Mouse (Mus musculus) E14TG2a.4 (cell line): ENCODE measurements around the gene Fem1b.

ENCODE experiments used
- H3K27me3 ChIP-seq: 2 replicates; pipeline ENCODE4 v1.6.1; 2014; ENCODE audit warnings: low read length, control low read depth; ENCODE audit not compliant: insufficient read depth
- H3K36me3 ChIP-seq: 2 replicates; pipeline ENCODE4 v1.6.1; 2014; ENCODE audit warnings: low read length, control low read depth; ENCODE audit not compliant: insufficient read depth
- H3K4me1 ChIP-seq: replicated peaks from 2 replicates; pipeline ENCODE4 v1.6.1; 2014; ENCODE audit warnings: low read depth, low read length, control low read depth
- H3K4me3 ChIP-seq: replicated peaks from 2 replicates; pipeline ENCODE4 v1.5.1; 2014; ENCODE audit warnings: mild to moderate bottlenecking, low read length
- H3K9me3 ChIP-seq: 2 replicates; pipeline ENCODE4 v1.6.1; 2014; ENCODE audit warnings: low read length, control low read depth
- CTCF ChIP-seq: conservative IDR thresholded peaks from 2 replicates; pipeline ENCODE4 v1.5.1; 2014; ENCODE audit warnings: low read length
- NANOG ChIP-seq: IDR thresholded peaks from 2 replicates; pipeline ENCODE4 v1.6.1; 2014; ENCODE audit warnings: borderline replicate concordance, low read length, mixed read lengths
- POU5F1 ChIP-seq: IDR thresholded peaks from 2 replicates; pipeline ENCODE4 v1.6.1; 2014; ENCODE audit warnings: low read length, borderline replicate concordance

Gene Fem1b

GRCm38 (mm10) chr9:62778721-62779120 lies 33.0 kb downstream of the Fem1b start:
- no peaks in the 10 kb centered on the region for H3K36me3 ChIP-seq
- H3K4me3 ChIP-seq = peak overlapping the region; percentile 37; the same call in 1 of the 2 replicates
- no peaks in the 10 kb centered on the region for H3K9me3 ChIP-seq
- H3K27me3 ChIP-seq = no peaks in the 10 kb centered on the region
- no peak for TF ChIP-seq POU5F1
- no peak for TF ChIP-seq NANOG
- no peak for TF ChIP-seq CTCF
- peaks cover 49% of the 10 kb centered on the region for H3K4me1 ChIP-seq

DNA sequence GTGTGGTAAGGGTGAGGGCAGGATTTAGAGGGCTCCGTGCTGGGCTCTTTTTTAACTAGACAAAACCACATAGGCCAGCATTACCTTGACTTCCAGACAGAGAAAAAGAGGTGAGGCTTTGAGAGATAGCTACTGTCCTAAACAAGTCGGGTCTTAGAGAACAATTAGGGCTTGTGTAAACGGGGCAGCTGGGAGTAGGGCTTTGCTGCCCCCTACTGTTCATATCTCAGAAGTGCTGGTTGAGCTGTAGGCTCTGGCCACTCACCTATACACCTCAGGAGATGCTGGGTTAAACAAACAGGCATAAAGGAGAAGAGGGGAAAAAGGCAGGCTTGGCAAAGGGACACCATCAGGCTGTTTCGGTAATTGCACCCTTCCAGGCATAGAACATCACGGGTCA lies 34.3 kb downstream of the Fem1b start:
- no peaks in the 10 kb centered on the region for H3K9me3 ChIP-seq
- no peaks in the 10 kb centered on the region for H3K36me3 ChIP-seq
- TF ChIP-seq CTCF (peak; percentile 90), POU5F1 (no peak)
- H3K27me3 ChIP-seq = no peaks in the 10 kb centered on the region
- peaks cover 36% of the 10 kb centered on the region for H3K4me1 ChIP-seq
- H3K4me3 ChIP-seq = no peak overlapping the region

GRCm38 (mm10) chr9:62775464-62775863 lies 36.3 kb downstream of the Fem1b start:
- no peaks in the 10 kb centered on the region for H3K36me3 ChIP-seq
- no peak overlapping the region for H3K4me3 ChIP-seq
- TF ChIP-seq NANOG (no peak), CTCF (no peak), POU5F1 (no peak)
- no peaks in the 10 kb centered on the region for H3K9me3 ChIP-seq
- peaks cover 28% of the 10 kb centered on the region for H3K4me1 ChIP-seq
- peaks cover 7% of the 10 kb centered on the region; the same call in 1 of the 2 replicates for H3K27me3 ChIP-seq

- Histone ChIP-seq H3K9me3 (no peaks in the 10 kb centered on the region), H3K4me3 (no peak overlapping the region), H3K36me3 (no peaks in the 10 kb centered on the region), H3K4me1 (peaks cover 29% of the 10 kb centered on the region), H3K27me3 (peaks cover 21% of the 10 kb centered on the region)
- TF ChIP-seq CTCF (no peak), POU5F1 (no peak), NANOG (no peak)
These were observed 39.0 kb downstream of the Fem1b start for GRCm38 (mm10) chr9:62772746-62773145.

DNA sequence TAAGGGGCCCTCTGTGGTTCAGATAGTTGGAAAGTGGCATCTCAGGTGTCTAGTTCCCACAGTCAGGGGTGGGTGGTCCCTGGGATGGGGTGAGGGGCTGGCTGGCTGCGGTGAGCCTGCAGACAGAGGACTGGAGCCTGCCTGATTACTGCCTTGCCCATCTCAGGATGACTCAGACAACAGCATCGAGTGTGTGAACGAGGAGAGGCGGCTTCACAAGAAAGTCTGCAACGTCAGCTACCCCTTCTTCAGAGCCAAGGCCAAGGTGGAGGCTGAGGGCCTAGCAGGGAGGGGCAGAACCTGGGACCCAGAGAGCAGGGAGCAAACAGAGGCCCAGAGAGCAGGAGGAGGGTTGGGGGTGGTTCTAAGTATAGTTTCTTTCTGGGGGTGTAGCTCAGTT lies 43.4 kb downstream of the Fem1b start:
- peaks cover 56% of the 10 kb centered on the region for H3K27me3 ChIP-seq

DNA sequence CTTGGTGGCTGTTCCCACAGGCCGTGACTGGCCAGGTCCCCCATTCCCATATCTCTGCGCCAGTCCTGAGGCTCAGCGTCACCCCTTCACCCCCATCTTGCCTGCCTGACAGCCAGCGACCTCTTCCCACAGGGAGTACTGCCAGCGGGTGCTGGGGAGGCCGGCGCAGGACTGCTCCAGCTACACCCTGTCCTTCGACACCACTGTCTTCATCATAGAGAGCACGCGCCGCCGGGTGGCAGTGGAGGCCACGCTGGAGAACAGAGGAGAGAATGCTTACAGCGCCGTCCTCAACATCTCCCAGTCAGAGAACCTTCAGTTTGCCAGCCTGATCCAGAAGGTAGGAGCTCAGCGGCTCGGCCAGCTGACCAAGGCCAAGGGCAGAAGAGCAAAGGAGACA lies 44.3 kb downstream of the Fem1b start:
- no peak for TF ChIP-seq POU5F1
- TF ChIP-seq NANOG = no peak
- TF ChIP-seq CTCF = no peak
- H3K4me3 ChIP-seq = peak overlapping the region; percentile 32; the same call in 1 of the 2 replicates
- no peaks in the 10 kb centered on the region for H3K36me3 ChIP-seq
- H3K4me1 ChIP-seq = peaks cover 32% of the 10 kb centered on the region
- H3K9me3 ChIP-seq = no peaks in the 10 kb centered on the region
- H3K27me3 ChIP-seq = peaks cover 65% of the 10 kb centered on the region

More for the DNA sequence above, 43.4 kb downstream of the Fem1b start:
- Histone ChIP-seq H3K9me3 (no peaks in the 10 kb centered on the region), H3K36me3 (no peaks in the 10 kb centered on the region), H3K4me3 (no peak overlapping the region), H3K4me1 (peaks cover 26% of the 10 kb centered on the region)
- TF ChIP-seq CTCF (no peak), NANOG (no peak), POU5F1 (no peak)

DNA sequence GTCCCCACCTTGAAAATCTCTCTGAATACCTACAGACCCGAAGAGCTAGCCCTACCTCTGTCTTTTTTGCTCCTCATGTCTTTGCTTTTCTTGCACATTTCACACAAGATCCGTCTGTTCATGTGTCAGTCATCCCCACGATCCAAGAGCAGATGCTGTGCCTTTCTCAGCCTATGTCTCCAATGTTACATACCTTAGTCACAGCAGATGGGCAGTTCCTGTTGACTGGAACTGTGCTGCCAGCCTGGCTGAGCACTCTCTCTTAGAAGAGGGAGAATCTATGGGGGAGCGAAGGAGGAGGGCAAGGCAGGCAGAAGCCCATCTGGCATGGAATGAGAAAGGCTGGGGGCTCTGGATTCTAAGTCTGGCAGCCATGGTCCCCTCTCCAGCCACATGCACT lies 46.4 kb downstream of the Fem1b start:
- Histone ChIP-seq H3K27me3 (peaks cover 80% of the 10 kb centered on the region), H3K36me3 (no peaks in the 10 kb centered on the region), H3K4me3 (no peak overlapping the region), H3K4me1 (peaks cover 38% of the 10 kb centered on the region), H3K9me3 (no peaks in the 10 kb centered on the region)
- no peak for TF ChIP-seq CTCF
- no peak for TF ChIP-seq POU5F1
- TF ChIP-seq NANOG = no peak

DNA sequence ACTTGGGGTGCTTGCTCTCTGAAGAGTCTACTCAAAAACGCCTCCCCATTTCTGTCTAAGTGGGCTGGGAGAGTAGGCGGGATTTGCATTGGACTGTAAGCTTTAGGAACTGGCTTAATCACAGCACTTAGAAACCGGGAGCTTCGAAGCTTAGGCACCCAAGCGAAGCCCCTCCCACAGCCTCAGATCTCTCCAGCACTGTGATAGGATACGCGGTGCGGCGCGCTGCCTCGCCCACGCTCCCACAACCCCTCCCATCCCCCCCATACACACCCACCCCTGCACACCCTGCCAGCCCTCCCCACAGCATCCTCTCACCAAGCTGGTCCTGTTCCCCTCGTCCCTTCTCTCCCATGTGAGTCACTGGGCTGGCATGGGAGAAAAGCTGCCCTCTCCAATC lies 48.3 kb downstream of the Fem1b start:
- Histone ChIP-seq H3K4me1 (peaks cover 34% of the 10 kb centered on the region), H3K9me3 (no peaks in the 10 kb centered on the region), H3K4me3 (peak overlapping the region; percentile 27; the same call in 1 of the 2 replicates), H3K27me3 (peaks cover 82% of the 10 kb centered on the region), H3K36me3 (no peaks in the 10 kb centered on the region)
- no peak for TF ChIP-seq CTCF
- no peak for TF ChIP-seq NANOG
- TF ChIP-seq POU5F1 = no peak

- TF ChIP-seq NANOG (no peak), CTCF (peak; percentile 33)
- Histone ChIP-seq H3K4me1 (peaks cover 20% of the 10 kb centered on the region), H3K9me3 (no peaks in the 10 kb centered on the region), H3K27me3 (peaks cover 56% of the 10 kb centered on the region), H3K4me3 (no peak overlapping the region), H3K36me3 (no peaks in the 10 kb centered on the region)
These were observed 52.1 kb downstream of the Fem1b start for GRCm38 (mm10) chr9:62759601-62760000.
